Mouse (Mus musculus): ENCODE measurements around the gene Ccdc71. TPM values are rescaled to one million over a fixed set of nuclear protein-coding genes. Genes with fewer than 3 reads are reported as not detected.

Ccdc71 gene
- total RNA-seq, 4 experiments from 2014 or later, result 21.3 to 28.3 (median 26.7) TPM

DNA sequence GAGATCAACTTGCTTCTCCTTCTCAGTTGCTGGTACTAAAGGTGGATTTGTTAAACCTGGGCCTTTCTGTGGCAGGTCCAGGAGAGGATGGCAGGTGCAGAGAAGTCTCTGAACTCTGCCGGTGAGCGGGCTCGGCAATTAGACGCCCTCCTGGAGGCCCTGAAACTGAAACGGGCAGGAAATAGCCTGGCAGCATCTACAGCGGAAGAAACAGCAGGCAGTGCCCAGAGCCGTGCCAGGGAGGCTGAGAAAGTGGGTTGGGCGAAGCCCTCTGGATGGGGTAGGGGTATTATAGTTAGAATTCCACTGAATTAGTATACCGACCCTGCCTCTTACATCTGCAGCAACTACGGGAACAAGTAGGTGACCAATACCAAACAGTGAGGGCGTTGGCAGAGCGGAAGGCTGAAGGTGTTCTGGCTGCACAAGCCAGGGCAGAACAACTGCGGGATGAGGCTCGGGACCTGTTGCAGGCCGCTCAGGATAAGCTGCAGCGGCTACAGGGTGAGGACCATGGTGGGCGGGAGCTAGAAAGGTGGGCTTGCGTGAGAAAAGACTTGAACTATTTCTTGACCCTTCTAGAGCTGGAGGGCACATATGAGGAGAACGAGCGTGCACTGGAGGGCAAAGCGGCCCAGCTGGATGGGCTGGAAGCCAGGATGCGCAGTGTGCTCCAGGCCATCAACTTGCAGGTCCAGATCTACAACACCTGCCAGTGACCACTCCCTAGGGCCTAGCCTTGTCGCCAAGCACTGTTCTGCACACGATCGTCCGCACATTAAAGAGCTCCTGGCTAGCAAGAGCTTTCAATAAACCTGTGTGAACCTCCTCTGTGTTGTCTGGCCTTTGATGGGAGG lies 29.6 kb downstream of the Ccdc71 start:
- no peak for DNase-seq (ENCODE audit: low spot score)

GRCm38 (mm10) chr9:108490559-108491285 lies 30.4 kb downstream of the Ccdc71 start, which contains the start of gene Usp19:
Gene Usp19, plus strand, starts transcription at chr9:108490602.
- peak; percentile 95 for DNase-seq (ENCODE audit: low spot score)

DNA sequence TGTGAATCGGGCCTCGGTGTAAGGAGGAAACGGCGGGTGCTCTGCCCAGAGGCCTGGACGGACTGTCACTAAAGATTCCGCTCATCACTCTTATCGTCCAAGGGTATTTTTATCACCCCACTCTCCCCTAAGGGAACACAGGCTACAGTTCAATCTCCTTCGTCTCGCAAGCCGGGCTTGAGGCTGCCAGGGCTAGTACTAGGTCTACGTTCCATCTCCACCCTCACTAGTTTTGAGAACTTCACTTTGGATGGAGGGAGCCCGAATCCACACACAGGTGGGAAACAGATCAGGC lies 30.9 kb downstream of the Ccdc71 start:
- DNase-seq (ENCODE audit: low spot score), result no peak

DNA sequence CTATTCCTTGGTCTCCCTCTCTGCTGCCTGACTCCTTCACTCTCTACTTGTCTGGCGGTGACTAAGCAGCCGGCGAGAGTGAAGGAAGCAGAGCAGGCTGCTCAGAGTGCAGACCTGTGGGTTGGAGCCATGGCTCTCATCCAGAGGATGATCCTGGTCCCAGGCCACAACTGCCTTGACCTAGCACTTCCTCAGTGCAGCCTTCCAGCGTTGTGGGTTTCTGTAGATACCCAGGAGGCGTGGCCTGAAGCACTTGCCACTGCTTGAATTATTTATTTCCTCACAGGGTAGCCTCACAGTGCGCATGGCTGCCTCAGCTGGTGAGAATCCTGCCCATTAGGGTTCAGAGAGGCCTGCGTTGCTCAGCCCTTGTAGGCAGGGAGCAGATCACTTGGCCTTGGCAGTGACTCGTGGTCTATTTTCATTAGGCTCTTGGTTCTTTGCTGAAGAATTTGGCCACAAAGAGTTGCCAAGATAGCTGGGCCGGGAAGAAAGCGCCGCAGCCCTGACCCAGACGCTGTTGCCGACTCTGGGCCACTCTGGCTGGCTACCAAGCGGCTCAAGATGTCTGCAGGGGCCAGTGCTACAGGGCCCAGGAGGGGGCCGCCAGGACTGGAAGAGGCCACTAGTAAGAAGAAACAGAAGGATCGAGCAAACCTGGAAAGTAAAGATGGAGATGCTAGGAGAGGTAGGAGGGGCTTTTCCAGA lies 31.9 kb downstream of the Ccdc71 start:
- no peak for DNase-seq (ENCODE audit: low spot score)

DNA sequence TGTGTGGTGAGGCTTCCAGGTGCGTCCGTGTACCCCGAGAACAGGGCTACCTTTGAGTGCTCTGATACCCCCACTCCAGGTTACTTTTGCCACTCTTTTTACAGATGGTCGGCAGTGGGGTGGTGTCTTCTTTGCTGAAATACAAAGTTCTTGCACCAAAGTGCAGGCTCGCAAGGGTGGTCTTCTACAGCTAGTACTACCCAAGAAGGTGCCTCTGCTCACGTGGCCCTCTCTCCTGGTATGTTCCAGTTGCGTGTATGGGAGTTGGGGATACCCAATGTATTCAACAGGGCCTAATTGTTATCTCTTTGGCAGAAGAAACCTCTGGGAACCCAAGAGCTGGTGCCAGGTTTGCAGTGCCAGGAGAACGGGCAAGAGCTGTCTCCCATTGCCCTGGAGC lies 32.9 kb downstream of the Ccdc71 start:
- no peak for DNase-seq (ENCODE audit: low spot score)

DNA sequence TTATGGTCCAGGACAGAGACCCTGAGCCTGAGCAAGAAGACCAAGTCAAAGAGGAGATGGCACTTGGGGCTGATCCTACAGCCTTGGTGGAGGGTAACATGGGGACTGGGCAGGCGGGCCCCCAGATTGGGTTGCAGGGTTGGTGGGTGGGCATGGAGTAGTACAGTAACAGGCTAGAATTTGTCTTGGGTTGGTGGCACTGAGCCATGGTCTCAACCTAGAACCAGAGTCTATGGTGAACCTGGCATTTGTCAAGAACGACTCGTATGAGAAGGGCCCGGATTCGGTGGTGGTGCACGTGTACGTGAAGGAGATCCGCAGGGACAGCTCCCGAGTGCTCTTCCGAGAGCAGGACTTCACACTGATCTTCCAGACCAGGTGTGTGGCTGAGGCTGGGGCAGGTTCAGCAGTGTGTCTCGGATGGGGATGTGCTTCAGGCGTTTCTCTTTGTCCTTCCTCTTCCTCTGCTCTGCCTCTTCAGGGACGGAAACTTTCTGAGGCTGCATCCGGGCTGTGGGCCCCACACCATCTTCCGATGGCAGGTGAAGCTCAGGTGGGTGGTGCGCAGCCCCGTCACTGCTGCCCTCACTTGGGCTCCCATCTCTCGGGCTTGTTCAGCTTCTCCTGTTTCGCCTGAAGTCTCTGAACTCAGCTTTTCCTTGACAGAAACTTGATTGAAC lies 34.0 kb downstream of the Ccdc71 start:
- DNase-seq (ENCODE audit: low spot score), result no peak

DNA sequence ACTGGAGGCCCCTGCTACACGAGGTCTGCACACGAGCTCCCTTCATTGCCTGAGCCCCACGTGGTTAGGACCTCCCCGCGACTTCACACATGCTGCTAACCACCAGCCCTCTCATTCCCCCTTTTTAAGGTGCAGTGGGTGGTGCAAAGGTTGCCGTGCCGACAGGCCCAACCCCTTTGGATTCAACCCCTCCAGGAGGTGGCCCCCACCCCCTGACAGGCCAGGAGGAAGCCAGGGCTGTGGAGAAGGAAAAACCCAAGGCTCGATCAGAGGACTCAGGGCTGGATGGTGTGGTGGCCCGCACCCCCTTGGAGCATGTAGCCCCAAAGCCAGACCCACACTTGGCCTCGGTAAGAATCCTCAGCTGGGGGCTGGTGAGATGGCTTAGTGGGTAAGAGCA lies 34.6 kb downstream of the Ccdc71 start:
- DNase-seq (ENCODE audit: low spot score), result no peak

- DNase-seq (ENCODE audit: low spot score), result no peak
Observed at GRCm38 (mm10) chr9:108499231-108499630, 38.9 kb downstream of the Ccdc71 start.

DNA sequence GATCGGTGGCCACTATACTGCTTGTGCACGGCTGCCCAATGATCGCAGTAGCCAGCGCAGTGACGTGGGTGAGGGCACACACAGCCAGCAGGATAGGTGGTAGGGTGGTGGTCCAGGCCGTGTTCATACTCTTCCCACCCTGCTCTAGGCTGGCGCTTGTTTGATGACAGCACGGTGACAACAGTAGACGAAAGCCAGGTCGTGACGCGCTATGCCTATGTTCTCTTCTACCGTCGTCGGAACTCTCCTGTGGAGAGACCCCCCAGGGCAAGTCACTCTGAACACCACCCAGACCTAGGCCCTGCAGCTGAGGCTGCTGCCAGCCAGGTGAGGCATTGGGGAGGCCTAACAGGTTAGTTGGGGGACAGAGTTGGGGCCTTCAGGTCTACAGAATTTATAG lies 39.6 kb downstream of the Ccdc71 start:
- no peak for DNase-seq (ENCODE audit: low spot score)

GRCm38 (mm10) chr9:108506901-108507300 lies 46.6 kb downstream of the Ccdc71 start:
- no peak for DNase-seq (ENCODE audit: low spot score)

- peak; percentile 96 for DNase-seq (ENCODE audit: low spot score)
Observed at GRCm38 (mm10) chr9:108507619-108508434, 47.5 kb downstream of the Ccdc71 start, which contains the start of gene Qars. Gene Qars, plus strand, starts transcription at chr9:108507706.

GRCm38 (mm10) chr9:108508776-108509175 lies 48.4 kb downstream of the Ccdc71 start:
- no peak for DNase-seq (ENCODE audit: low spot score)

Other genes starting within 250 kb of the Ccdc71 start
- gene Dag1, start 196.6 kb upstream of the Ccdc71 start, total RNA-seq (2022), result 100 to 1,000 TPM; 291 to 330 (median 302) TPM
- gene Nicn1, start 170.1 kb upstream of the Ccdc71 start, total RNA-seq (2022), result 10 to 100 TPM; 23.0 to 32.5 (median 28.5) TPM
- 1 to 10 TPM; 3.8 to 6.5 (median 4.9) TPM for gene Amt, start 163.7 kb upstream of the Ccdc71 start, total RNA-seq (2022)
- gene Rhoa, start 154.4 kb upstream of the Ccdc71 start, total RNA-seq (2022), result 100 to 1,000 TPM; 196 to 229 (median 224) TPM
- gene Tcta, start 154.4 kb upstream of the Ccdc71 start, total RNA-seq (2022), result 10 to 100 TPM; 66.6 to 85.9 (median 81.5) TPM
- gene Gpx1, start 121.6 kb upstream of the Ccdc71 start, total RNA-seq (2022), result 100 to 1,000 TPM in 1 of 4 experiments, 10 to 100 TPM in 3; 67.6 to 101 (median 81.7) TPM
- gene Usp4, start 112.7 kb upstream of the Ccdc71 start, total RNA-seq (2022), result 10 to 100 TPM; 77.0 to 83.3 (median 79.8) TPM
- gene 1700102P08Rik, start 67.7 kb upstream of the Ccdc71 start, total RNA-seq (2022), result 1 to 10 TPM in 2 of 4 experiments, under 1 TPM in 2; 0.73 to 1.5 (median 1.1) TPM
- gene Ccdc36, start 32.0 kb upstream of the Ccdc71 start, total RNA-seq (2022), result not detected
- gene BC048562, start 24.0 kb upstream of the Ccdc71 start, total RNA-seq (2022), result not detected
- gene Klhdc8b, start 1.1 kb downstream of the Ccdc71 start, total RNA-seq (2022), result 1 to 10 TPM; 3.9 to 6.7 (median 5.8) TPM
- gene Lamb2, start 19.2 kb downstream of the Ccdc71 start, total RNA-seq (2022), result 100 to 1,000 TPM; 342 to 366 (median 351) TPM
- 100 to 1,000 TPM in 3 of 4 experiments, 10 to 100 TPM in 1; 92.9 to 109 (median 102) TPM for gene Usp19, start 30.1 kb downstream of the Ccdc71 start, total RNA-seq (2022)
- gene Qars, start 47.2 kb downstream of the Ccdc71 start, total RNA-seq (2022), result 10 to 100 TPM; 76.7 to 84.2 (median 80.1) TPM
- 10 to 100 TPM; 55.6 to 70.2 (median 61.7) TPM for gene Qrich1, start 56.3 kb downstream of the Ccdc71 start, total RNA-seq (2022)
- 10 to 100 TPM; 44.3 to 53.5 (median 47.9) TPM for gene Impdh2, start 99.8 kb downstream of the Ccdc71 start, total RNA-seq (2022)
- gene Ndufaf3, start 106.9 kb downstream of the Ccdc71 start, total RNA-seq (2022), result 10 to 100 TPM; 78.5 to 86.3 (median 81.1) TPM
- gene Dalrd3, start 109.4 kb downstream of the Ccdc71 start, total RNA-seq (2022), result 10 to 100 TPM; 16.9 to 26.8 (median 24.1) TPM
- gene Wdr6, start 118.2 kb downstream of the Ccdc71 start, total RNA-seq (2022), result 10 to 100 TPM; 12.9 to 18.1 (median 17.0) TPM
- gene P4htm, start 137.1 kb downstream of the Ccdc71 start, total RNA-seq (2022), result 10 to 100 TPM; 13.0 to 23.5 (median 14.6) TPM
- 10 to 100 TPM; 41.7 to 50.7 (median 49.6) TPM for gene Arih2, start 188.9 kb downstream of the Ccdc71 start, total RNA-seq (2022)
- gene Slc25a20, start 201.6 kb downstream of the Ccdc71 start, total RNA-seq (2022), result 100 to 1,000 TPM; 189 to 257 (median 218) TPM
- 10 to 100 TPM; 80.5 to 91.0 (median 88.1) TPM for gene Prkar2a, start 228.8 kb downstream of the Ccdc71 start, total RNA-seq (2022)